Mouse (Mus musculus) forebrain, embryonic 10.5 days (tissue): ENCODE results near the gene Klf16. TPM values are rescaled to one million over a fixed set of nuclear protein-coding genes. Genes with fewer than 3 reads are reported as not detected.

ENCODE experiments used
- DNase-seq: peaks from one replicate; pipeline ENCODE4 v3.0.0-alpha.2; 2017; ENCODE audit warnings: low spot score; ENCODE audit errors: extremely low spot score
- H3K27ac ChIP-seq: fragments of 300-500 bp; sonication (generic); 2 replicates; pipeline ENCODE4 v1.5.1; 2016; ENCODE audit warnings: mild to moderate bottlenecking
- H3K27me3 ChIP-seq: fragments of 300-500 bp; sonication (generic); 2 replicates; pipeline ENCODE4 v1.6.1; 2016; ENCODE audit warnings: mild to moderate bottlenecking; ENCODE audit not compliant: poor library complexity, severe bottlenecking
- H3K36me3 ChIP-seq: fragments of 300-500 bp; sonication (generic); replicated peaks from 2 replicates; pipeline ENCODE4 v1.6.1; 2016; ENCODE audit warnings: mild to moderate bottlenecking, moderate library complexity
- H3K4me1 ChIP-seq: fragments of 300-500 bp; sonication (generic); 2 replicates; pipeline ENCODE4 v1.6.1; 2016
- H3K4me3 ChIP-seq: fragments of 300-500 bp; sonication (generic); 2 replicates; pipeline ENCODE4 v1.5.1; 2016; ENCODE audit warnings: mild to moderate bottlenecking, moderate library complexity
- H3K9me3 ChIP-seq: fragments of 300-500 bp; sonication (generic); 2 replicates; pipeline ENCODE4 v1.6.1; 2016; ENCODE audit warnings: mild to moderate bottlenecking, moderate library complexity
- WGBS: fragments of 180-500 bp; shearing (Covaris S2); methylation state at CpG from one replicate; pipeline ENCODE4 v1.1.7; 2016; 5-methylcytosine and 5-hydroxymethylcytosine counted together
- polyA plus RNA-seq: library from polyadenylated mRNA; unstranded; fragments of >200 nt; fragmentation: Nextera tagmentation; extraction: Ambion mirVana; gene quantifications from 2 replicates; pipeline ENCODE4 v1.2.1, GENCODE M21; 2016

Klf16 gene
- polyA plus RNA-seq, 1 experiment from 2014 or later: 7.5 TPM

DNA sequence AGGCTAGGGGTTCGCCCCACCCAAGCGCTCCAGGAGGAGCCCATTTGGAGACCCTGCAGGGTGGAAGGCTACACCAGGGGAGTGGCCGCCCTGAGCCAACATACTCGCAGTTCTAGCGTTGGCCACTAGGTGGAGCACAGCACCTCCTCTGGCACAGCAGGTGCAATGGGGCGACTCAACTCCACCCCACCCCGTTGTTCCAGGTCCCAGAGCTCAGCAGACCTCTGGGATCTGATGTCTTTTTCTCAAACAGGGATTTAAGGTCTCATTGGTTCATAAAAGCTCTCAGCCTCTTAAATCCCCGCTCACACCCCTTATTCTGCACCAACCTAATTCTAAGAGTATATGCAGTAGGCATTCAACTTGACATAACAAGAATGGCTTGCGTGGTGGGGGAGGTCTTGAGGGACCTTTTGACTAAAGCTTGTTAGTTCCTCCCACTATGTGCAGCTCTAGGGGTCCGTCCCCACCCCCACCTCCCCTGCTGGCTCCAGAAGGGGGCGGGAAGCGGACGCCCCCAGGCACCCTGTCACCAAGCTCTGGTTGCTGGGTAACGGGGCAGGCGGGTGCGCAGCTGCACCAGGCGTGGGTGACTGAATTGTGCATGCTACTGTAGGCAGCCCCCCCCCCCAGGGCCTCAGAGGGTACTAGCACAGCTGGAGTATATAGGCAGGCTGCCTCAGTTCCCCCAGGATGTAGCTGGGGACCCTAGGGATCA, 10.6 kb downstream of the Klf16 start:
- DNase-seq: peak; percentile 84
- Histone ChIP-seq H3K27ac (peak overlapping the region; percentile 75), H3K36me3 (peaks cover 35% of the 10 kb centered on the region), H3K4me3 (peak overlapping the region; percentile 20), H3K4me1 (peaks cover 54% of the 10 kb centered on the region), H3K9me3 (no peaks in the 10 kb centered on the region), H3K27me3 (no peaks in the 10 kb centered on the region)
- 21% methylated on average over 17 of the region's 17 CpGs for WGBS

DNA sequence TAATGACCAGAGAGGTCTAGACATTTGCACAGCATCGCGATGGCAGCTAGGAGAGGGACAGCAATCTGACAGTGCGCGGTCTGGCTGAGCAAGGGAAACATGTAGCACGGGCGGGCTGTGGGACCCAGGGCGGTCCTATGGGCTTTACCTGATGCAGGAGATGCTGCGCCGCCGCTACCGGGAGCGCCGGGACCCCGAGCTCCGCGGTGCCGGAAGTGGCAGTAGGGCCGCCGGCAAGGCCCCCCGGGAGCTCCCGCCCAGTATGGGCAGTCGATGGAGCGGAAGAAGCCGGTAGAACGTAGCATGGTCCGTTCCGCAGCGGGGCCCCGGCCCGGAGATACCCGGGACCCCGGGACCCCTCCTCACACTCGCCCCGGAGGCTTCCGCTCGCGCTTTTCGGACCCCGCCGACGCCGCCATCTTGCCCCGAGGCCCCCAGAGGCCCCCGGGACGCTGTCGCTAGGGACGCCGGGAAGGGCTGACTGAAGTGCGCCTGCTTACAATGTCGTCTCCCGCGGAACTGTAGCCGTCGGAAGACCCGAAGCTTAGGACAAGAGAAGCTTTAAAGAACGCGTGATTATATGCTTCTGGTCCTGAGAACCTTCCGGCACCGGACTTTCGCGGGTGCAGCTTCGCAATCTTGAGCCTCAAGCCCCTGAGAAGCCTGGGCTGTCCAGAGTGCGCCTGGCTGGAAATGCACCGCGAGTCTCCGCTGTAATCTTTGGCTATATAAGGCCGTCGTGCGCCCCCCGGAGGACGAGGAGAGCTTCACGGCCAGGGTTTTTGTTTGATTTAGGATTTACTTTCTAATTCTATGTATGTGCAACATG, 15.8 kb downstream of the Klf16 start, which contains the start of gene Rexo1:
Gene Rexo1, minus strand, starts transcription at position 445 of the 829 bp plus-strand sequence.
- Histone ChIP-seq H3K27ac (peak within 1 kb of the TSS; percentile 95), H3K4me1 (peaks cover 54% of the 10 kb centered on the region), H3K4me3 (peak within 1 kb of the TSS; percentile 79), H3K27me3 (no peaks in the 10 kb centered on the region), H3K9me3 (no peaks in the 10 kb centered on the region), H3K36me3 (peaks cover 14% of the 10 kb centered on the region; the same call in 1 of the 2 replicates)
- peak; percentile 93 for DNase-seq
- WGBS: under 1% methylated on average over 72 of the region's 72 CpGs

DNA sequence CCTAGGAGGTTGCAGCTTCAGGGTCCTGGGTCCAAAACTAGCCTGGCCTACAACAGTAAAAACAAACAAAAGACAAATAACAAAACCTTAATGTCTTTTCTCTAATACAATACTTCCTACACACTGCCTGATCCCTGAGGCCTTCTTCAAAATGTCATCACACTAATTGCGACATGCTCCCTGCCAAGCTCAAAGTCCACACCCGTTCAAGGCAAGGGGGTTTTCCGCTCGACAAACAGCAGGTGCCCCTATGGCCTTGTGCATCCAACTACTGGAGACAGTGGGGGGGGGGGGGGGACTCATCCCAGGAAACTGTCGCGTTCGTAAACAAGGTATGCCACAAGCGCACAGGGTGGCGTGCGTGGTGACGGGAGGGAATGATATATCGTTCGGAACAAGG, 16.5 kb downstream of the Klf16 start:
- no peak for DNase-seq
- H3K36me3 ChIP-seq: peaks cover 10% of the 10 kb centered on the region; the same call in 1 of the 2 replicates
- WGBS: 2% methylated on average over 13 of the region's 13 CpGs
- H3K9me3 ChIP-seq: no peaks in the 10 kb centered on the region
- H3K27me3 ChIP-seq: no peaks in the 10 kb centered on the region
- peak overlapping the region; percentile 95 for H3K27ac ChIP-seq
- H3K4me1 ChIP-seq: peaks cover 51% of the 10 kb centered on the region
- peak overlapping the region; percentile 79 for H3K4me3 ChIP-seq

DNA sequence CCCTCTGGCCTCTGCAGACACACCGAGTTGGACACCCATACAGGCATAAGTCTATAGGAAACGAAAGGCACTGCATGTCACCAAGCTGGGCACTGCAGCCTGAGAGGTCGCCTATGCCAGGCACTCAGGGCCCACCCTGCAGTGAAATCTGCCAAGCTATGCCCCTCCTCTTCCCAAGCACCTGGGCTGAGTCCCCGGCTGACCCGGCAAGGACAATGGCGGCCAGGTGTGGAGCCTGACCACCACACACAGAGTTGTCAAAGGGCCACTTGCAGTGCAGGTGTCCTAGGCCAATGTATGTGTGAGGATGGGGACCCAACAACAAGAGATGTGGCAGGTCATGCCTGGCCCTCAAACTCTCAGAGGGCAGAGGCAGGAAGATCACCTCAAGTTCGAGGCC, 17.7 kb downstream of the Klf16 start:
- Histone ChIP-seq H3K9me3 (no peaks in the 10 kb centered on the region), H3K4me1 (peaks cover 51% of the 10 kb centered on the region), H3K27ac (no peak overlapping the region), H3K36me3 (peaks cover 6% of the 10 kb centered on the region; the same call in 1 of the 2 replicates), H3K27me3 (no peaks in the 10 kb centered on the region), H3K4me3 (peak overlapping the region; percentile 79)
- no peak for DNase-seq
- 89% methylated on average over 7 of the region's 7 CpGs for WGBS

DNA sequence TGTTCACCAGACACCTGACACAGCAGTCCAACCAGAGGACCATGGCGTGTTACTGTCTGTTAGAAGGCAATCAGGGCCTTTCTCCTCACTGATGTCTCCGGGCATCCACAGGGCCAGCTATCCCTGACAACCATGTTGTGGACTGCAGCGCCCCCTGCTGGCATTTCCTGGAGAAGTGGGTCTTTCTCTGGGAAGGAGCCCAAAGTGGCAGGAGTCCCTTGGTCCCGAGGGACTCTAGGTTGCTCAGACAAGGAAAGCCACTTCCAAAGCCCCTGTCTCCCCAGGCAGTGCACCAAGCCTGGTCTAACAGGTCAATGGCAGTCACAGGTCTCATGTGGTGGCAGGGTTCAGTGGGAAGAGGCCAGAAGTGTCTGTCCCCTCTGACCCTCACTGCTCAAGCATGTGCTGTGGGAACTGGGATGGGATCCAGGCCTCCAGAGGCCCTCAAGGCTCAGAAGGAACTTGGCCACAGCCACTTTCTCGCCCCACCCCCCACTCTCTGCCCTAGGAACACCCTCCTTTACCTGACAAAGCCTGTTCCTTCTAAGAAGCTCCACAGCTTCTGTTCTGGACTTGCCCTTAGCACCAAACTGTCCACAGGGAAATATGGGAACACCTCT, 19.7 kb downstream of the Klf16 start:
- Histone ChIP-seq H3K36me3 (peaks cover 9% of the 10 kb centered on the region; the same call in 1 of the 2 replicates), H3K4me3 (no peak overlapping the region), H3K9me3 (no peaks in the 10 kb centered on the region), H3K4me1 (peaks cover 57% of the 10 kb centered on the region), H3K27ac (no peak overlapping the region), H3K27me3 (no peaks in the 10 kb centered on the region)
- DNase-seq: peak; percentile 75
- WGBS: 39% methylated on average over 5 of the region's 5 CpGs

DNA sequence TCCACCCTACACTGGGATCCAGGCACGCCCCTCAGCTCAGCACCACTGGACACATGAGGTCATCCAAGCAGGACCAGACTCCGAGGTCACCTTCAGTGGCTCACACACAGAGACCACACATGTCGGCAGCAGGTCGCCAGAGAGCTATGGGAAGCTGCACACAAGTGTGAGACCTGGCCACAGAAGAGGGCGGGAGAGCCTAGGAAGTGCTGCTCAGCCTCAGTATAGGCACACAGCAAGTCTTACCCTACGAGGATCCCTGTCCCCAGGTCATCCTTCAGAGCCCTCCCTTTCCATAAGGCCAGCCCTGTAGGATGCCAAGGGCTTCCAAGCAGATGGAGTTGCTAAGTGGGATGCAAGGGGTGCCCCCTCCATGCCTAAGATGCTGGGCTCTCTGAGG, 23.1 kb downstream of the Klf16 start:
- H3K4me3 ChIP-seq: no peak overlapping the region
- no peaks in the 10 kb centered on the region for H3K27me3 ChIP-seq
- H3K4me1 ChIP-seq: peaks cover 33% of the 10 kb centered on the region
- DNase-seq: no peak
- WGBS: 84% methylated on average over 6 of the region's 6 CpGs
- H3K27ac ChIP-seq: no peak overlapping the region
- H3K36me3 ChIP-seq: peaks cover 29% of the 10 kb centered on the region
- H3K9me3 ChIP-seq: no peaks in the 10 kb centered on the region

DNA sequence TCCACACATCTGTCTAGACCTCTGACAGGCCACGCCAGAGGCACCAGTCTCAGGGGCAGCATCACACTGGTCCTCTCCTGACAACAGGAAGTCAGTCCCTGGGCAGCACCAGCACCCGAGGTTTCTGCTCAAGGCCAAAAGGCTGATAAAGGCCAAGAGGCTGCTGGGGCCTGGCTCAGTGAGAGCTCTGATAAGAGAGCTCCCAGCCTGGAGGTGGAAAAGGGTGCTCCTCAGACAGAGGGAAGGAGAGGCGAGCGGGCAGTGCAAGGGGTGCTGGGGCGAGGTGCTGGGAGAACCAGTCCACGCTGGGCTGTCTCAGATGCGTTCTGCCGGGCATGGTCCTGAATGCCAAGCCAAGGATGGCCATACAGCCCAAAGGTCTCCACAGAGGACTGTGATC, 23.5 kb downstream of the Klf16 start:
- H3K4me3 ChIP-seq: no peak overlapping the region
- H3K27me3 ChIP-seq: no peaks in the 10 kb centered on the region
- H3K4me1 ChIP-seq: peaks cover 33% of the 10 kb centered on the region
- H3K9me3 ChIP-seq: no peaks in the 10 kb centered on the region
- DNase-seq: no peak
- H3K27ac ChIP-seq: no peak overlapping the region
- H3K36me3 ChIP-seq: peaks cover 33% of the 10 kb centered on the region
- 90% methylated on average over 8 of the region's 8 CpGs for WGBS

DNA sequence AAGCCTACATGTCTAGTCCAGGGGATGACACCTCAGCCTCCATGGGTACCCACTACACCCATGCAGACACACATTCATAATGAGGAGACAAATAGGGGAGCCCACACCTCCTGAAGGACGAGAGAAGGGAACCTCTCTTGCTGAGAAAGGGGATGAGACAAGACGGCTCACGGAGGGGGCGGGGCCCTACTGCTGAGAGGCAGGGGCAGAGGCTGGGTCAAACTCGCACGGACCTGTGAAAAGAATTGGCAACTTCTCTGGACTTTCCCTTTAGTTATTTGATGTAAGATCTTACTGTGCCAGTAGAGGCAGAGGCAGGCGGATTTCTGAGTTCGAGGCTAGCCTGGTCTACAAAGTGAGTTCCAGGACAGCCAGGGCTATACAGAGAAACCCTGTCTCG, 24.8 kb downstream of the Klf16 start:
- H3K27ac ChIP-seq: no peak overlapping the region
- H3K4me3 ChIP-seq: no peak overlapping the region
- no peaks in the 10 kb centered on the region for H3K9me3 ChIP-seq
- H3K27me3 ChIP-seq: no peaks in the 10 kb centered on the region
- H3K36me3 ChIP-seq: peaks cover 45% of the 10 kb centered on the region
- WGBS: 62% methylated on average over 9 of the region's 9 CpGs
- H3K4me1 ChIP-seq: peaks cover 23% of the 10 kb centered on the region
- no peak for DNase-seq

DNA sequence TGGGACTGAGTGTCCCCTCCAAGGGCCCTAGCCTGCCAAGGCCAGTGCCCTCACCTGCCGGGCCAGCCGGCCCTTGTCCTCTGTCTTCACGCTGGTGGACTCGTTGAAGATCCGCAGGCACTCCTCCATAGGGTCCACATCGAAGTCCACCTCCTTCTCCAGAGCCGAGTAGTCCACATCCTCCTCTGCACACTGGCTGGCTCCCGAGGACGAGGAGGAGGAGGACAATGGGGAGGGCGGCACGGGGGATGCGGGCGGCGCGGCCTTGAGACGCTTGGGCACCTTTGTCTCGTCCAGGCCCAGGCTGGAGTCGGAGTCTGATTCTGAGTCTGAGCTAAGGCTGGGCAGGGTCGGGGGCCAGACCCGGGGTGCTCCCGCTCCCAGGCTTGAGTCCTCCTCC, 27.8 kb downstream of the Klf16 start:
- DNase-seq: no peak
- no peak overlapping the region for H3K27ac ChIP-seq
- peaks cover 73% of the 10 kb centered on the region for H3K36me3 ChIP-seq
- WGBS: 92% methylated on average over 21 of the region's 21 CpGs
- H3K27me3 ChIP-seq: no peaks in the 10 kb centered on the region
- 0 out of 2 replicates have a peak overlapping the region, but pooled peaks have one; percentile 5 for H3K4me3 ChIP-seq
- H3K4me1 ChIP-seq: peaks cover 14% of the 10 kb centered on the region; the same call in 1 of the 2 replicates
- H3K9me3 ChIP-seq: no peaks in the 10 kb centered on the region

DNA sequence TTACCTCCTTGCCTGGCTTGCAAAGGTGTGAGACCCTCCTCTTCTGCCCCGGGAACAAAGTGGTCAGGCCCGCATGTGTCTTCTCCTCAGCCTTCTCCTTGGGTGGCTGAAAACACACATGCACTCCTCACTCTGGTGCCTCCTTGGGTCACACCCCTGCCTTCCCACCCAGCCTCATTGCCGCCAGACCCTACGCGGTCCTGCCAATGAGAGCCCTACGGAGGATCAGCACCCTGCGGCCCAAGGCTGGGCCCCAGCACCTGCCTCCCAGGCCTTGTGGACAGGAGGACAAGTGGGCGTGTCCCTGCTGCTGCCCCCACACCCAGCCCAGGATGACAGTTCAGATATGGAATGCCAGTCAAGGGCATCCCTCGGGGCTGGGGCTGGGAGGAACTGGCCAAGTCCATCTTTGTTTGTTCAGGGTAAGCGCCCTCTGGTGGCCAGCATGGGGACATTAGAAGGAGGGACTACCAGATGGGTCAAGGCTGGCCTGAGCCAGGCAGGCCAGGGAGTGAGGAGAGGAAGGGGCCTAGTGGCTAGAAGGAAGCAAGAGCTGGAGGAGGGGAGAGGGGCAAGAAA, 28.6 kb downstream of the Klf16 start:
- H3K4me3 ChIP-seq: 0 out of 2 replicates have a peak overlapping the region, but pooled peaks have one; percentile 5
- H3K36me3 ChIP-seq: peaks cover 75% of the 10 kb centered on the region
- H3K27me3 ChIP-seq: no peaks in the 10 kb centered on the region
- 75% methylated on average over 10 of the region's 10 CpGs for WGBS
- H3K9me3 ChIP-seq: no peaks in the 10 kb centered on the region
- DNase-seq: peak; percentile 77
- H3K27ac ChIP-seq: no peak overlapping the region
- H3K4me1 ChIP-seq: peaks cover 10% of the 10 kb centered on the region; the same call in 1 of the 2 replicates

DNA sequence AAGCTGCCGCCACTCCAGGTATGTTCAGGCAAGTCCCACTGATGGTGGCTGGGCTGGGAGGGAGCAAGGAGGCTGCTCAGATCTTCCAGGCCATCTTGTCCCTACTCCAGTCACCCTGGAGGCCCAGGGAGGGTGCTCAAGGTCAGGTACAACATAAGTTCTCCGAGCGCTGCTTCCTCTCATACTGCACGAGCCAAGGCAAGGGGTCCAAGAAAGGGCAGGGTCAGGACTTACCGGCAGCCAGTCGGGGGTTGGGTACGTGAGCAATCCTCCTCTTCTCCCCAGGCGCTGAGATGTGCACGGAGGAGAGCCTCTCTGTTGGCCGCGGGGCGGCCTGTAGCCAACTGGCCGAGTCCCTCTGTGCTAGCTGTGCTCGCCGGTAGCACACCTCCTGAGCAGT, 29.6 kb downstream of the Klf16 start:
- 97% methylated on average over 15 of the region's 15 CpGs for WGBS
- no peak for DNase-seq
- no peak overlapping the region for H3K27ac ChIP-seq
- no peak overlapping the region for H3K4me3 ChIP-seq
- H3K36me3 ChIP-seq: peaks cover 84% of the 10 kb centered on the region
- H3K4me1 ChIP-seq: peaks cover 7% of the 10 kb centered on the region; the same call in 1 of the 2 replicates
- no peaks in the 10 kb centered on the region for H3K27me3 ChIP-seq
- H3K9me3 ChIP-seq: no peaks in the 10 kb centered on the region

DNA sequence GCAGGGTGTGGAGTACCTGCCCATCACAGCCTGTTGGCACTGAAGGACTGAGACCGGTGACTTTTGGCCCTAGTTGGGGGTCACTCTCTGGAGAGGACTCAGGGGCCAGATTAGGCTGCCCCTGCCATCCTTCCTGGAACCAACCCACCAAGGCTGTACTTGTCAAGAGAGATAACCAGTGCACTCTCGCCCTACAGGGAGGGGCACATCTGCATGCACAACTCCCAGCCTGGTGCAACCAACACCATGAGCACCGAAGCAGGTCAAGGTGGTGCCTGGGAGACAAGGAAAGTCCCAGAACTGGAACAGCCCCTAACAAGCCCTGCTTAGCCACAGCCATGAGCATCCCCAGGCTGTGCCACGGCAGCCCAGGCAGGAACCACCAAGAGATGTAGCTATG, 30.2 kb downstream of the Klf16 start:
- H3K27ac ChIP-seq: no peak overlapping the region
- WGBS: 94% methylated on average over 4 of the region's 4 CpGs
- no peak for DNase-seq
- H3K27me3 ChIP-seq: no peaks in the 10 kb centered on the region
- H3K36me3 ChIP-seq: peaks cover 90% of the 10 kb centered on the region
- no peak overlapping the region for H3K4me3 ChIP-seq
- peaks cover 7% of the 10 kb centered on the region; the same call in 1 of the 2 replicates for H3K4me1 ChIP-seq
- H3K9me3 ChIP-seq: no peaks in the 10 kb centered on the region
